Mouse (Mus musculus) cerebellum, adult 2 months (tissue): ENCODE results near the gene Bclaf1.

Experiments used
- CTCF ChIP-seq: fragments of 200-500 bp; IDR thresholded peaks from 2 replicates; pipeline ENCODE4 v1.5.1; 2011; ENCODE audit warnings: low read depth, mild to moderate bottlenecking, control low read depth, low read length, moderate library complexity, borderline replicate concordance; ENCODE audit not compliant: insufficient read depth
- POLR2A ChIP-seq: fragments of 200-500 bp; IDR thresholded peaks from 2 replicates; pipeline ENCODE4 v1.6.1; 2011; ENCODE audit warnings: low read length, control low read depth, borderline replicate concordance; ENCODE audit not compliant: insufficient read depth

- TF ChIP-seq POLR2A, result no peak
- no peak for TF ChIP-seq CTCF
Observed at GRCm38 (mm10) chr10:20317466-20317865, 5.2 kb downstream of the Bclaf1 start.
